Mouse (Mus musculus) kidney, adult 2 months (tissue): ENCODE results near the gene Hnf1a. TPM values are rescaled to one million over a fixed set of nuclear protein-coding genes. Genes with fewer than 3 reads are reported as not detected.
"Not testable (repeated sequence)": the region's sequence is repeated elsewhere in the genome, so short reads cannot be mapped to it uniquely, and the experiment has no call there.

Experiments
- DNase-seq: peaks from one replicate; pipeline ENCODE4 v3.0.0; 2021
- H3K27ac ChIP-seq: fragments of 200-500 bp; 2 replicates; pipeline ENCODE4 v1.5.1; 2012; ENCODE audit warnings: low read depth, low read length, control low read depth, inconsistent platforms; ENCODE audit not compliant: insufficient read depth
- H3K27me3 ChIP-seq: fragments of 200-500 bp; replicated peaks from 2 replicates; pipeline ENCODE4 v1.6.1; 2012; ENCODE audit warnings: mild to moderate bottlenecking, moderate library complexity, low read length, inconsistent platforms; ENCODE audit not compliant: control insufficient read depth, insufficient read depth
- H3K36me3 ChIP-seq: fragments of 200-500 bp; 2 replicates; pipeline ENCODE4 v1.6.1; 2012; ENCODE audit warnings: mild to moderate bottlenecking, moderate library complexity, low read length, inconsistent platforms; ENCODE audit not compliant: control insufficient read depth, insufficient read depth
- H3K4me1 ChIP-seq: fragments of 200-500 bp; 2 replicates; pipeline ENCODE4 v1.6.1; 2011; ENCODE audit warnings: low read length; ENCODE audit not compliant: control insufficient read depth, insufficient read depth
- H3K4me3 ChIP-seq: fragments of 200-500 bp; 2 replicates; pipeline ENCODE4 v1.5.1; 2011; ENCODE audit warnings: mild to moderate bottlenecking, low read depth, low read length, control low read depth; ENCODE audit not compliant: insufficient read depth
- CTCF ChIP-seq: fragments of 200-500 bp; conservative IDR thresholded peaks from 2 replicates; pipeline ENCODE4 v1.5.1; 2011; ENCODE audit warnings: low read depth, mild to moderate bottlenecking, control low read depth, low read length, moderate library complexity, mixed read lengths; ENCODE audit not compliant: insufficient read depth, insufficient read length
- POLR2A ChIP-seq: fragments of 200-500 bp; IDR thresholded peaks from one replicate; pipeline ENCODE4 v1.6.1; 2011; ENCODE audit warnings: low read depth, low read length, control low read depth
- WGBS: fragments of 180-500 bp; shearing (Covaris S2); methylation state at CpG from one replicate; pipeline ENCODE4 v1.1.7; 2018; 5-methylcytosine and 5-hydroxymethylcytosine counted together
- polyA plus RNA-seq: library from polyadenylated mRNA; depleted of rRNA; stranded (reverse); fragments of >200 nt; gene quantifications from 2 replicates; pipeline ENCODE4 v1.2.3, GENCODE M21; 2012

The Hnf1a gene
- polyA plus RNA-seq, 1 experiment, result 29.5 TPM

DNA sequence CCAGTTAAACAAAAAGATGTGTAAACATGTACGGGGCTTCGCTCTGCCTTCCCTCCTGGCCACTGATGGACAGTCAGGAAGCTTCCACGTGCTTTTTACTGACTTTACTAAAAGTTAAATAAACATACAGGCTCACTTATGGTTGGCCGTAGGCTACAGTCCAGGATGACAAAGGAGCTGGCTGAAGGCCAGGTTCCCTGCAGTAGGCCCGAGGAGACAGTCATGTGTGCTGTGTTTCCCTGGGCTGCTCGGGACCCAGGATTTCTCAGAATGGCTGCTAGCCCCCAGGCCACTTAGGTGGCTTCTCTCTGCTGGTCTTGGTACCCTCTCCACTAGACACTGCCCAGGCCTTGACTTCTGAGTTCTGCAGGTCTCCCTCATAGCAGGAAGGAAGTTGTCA lies 22.0 kb downstream of the Hnf1a start:
- 24% methylated on average over 6 of the region's 6 CpGs for WGBS
- Histone ChIP-seq H3K4me3 (no peak overlapping the region), H3K4me1 (0 out of 2 replicates have a peak, but pooled peaks cover 2% of the 10 kb centered on the region), H3K36me3 (peaks cover 5% of the 10 kb centered on the region; the same call in 1 of the 2 replicates), H3K27ac (no peak overlapping the region), H3K27me3 (no peaks in the 10 kb centered on the region)
- TF ChIP-seq CTCF, result no peak
- TF ChIP-seq POLR2A, result no peak
- peak; percentile 65 for DNase-seq

DNA sequence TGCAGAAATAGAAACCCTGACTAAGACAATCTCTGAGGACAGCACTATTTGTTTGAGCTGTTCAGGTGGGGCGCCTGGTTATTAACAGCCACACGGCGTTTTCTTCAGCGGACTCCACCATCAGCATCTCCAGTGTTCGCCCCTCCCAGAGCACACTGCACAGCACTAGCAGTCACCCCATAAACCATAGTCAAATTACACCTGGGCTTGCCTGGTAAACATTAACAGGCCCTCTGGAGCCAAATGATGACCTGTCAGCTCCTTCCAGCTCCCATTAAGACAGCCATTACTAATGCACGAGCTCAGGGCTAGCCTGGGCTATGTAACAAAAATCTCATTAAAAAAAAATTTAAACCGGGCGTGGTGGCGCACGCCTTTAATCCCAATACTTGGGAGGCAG lies 25.8 kb downstream of the Hnf1a start:
- no peaks in the 10 kb centered on the region for H3K27me3 ChIP-seq
- peaks cover 5% of the 10 kb centered on the region; the same call in 1 of the 2 replicates for H3K4me1 ChIP-seq
- DNase-seq, result peak; percentile 78
- H3K36me3 ChIP-seq, result peaks cover 5% of the 10 kb centered on the region; the same call in 1 of the 2 replicates
- WGBS, result 65% methylated on average over 10 of the region's 10 CpGs
- TF ChIP-seq CTCF, result no peak
- no peak for TF ChIP-seq POLR2A
- H3K4me3 ChIP-seq, result no peak overlapping the region
- no peak overlapping the region for H3K27ac ChIP-seq

DNA sequence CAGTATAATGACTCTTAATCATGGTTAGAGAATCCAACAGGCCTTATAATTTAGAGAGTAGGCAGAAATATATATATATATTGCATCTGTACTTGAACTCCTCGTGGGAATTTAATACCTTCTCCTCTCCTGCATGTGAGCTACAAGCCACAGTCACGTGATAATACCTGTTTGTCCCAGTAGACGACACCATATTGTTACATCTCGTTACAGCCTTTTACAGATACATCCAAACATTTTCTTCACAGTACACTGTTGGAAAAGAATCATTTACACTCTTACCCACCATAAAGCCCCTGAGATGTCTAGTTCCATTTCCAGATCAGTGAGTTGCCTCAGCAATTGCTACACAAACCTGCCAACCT lies 28.1 kb downstream of the Hnf1a start:
- no peaks in the 10 kb centered on the region for H3K27me3 ChIP-seq
- peak overlapping the region; percentile 73 for H3K4me3 ChIP-seq
- WGBS, result 29% methylated on average over 4 of the region's 4 CpGs
- no peak overlapping the region for H3K27ac ChIP-seq
- no peak for DNase-seq
- H3K4me1 ChIP-seq, result peaks cover 5% of the 10 kb centered on the region; the same call in 1 of the 2 replicates
- TF ChIP-seq CTCF (no peak), POLR2A (no peak)
- H3K36me3 ChIP-seq, result peaks cover 3% of the 10 kb centered on the region; the same call in 1 of the 2 replicates

DNA sequence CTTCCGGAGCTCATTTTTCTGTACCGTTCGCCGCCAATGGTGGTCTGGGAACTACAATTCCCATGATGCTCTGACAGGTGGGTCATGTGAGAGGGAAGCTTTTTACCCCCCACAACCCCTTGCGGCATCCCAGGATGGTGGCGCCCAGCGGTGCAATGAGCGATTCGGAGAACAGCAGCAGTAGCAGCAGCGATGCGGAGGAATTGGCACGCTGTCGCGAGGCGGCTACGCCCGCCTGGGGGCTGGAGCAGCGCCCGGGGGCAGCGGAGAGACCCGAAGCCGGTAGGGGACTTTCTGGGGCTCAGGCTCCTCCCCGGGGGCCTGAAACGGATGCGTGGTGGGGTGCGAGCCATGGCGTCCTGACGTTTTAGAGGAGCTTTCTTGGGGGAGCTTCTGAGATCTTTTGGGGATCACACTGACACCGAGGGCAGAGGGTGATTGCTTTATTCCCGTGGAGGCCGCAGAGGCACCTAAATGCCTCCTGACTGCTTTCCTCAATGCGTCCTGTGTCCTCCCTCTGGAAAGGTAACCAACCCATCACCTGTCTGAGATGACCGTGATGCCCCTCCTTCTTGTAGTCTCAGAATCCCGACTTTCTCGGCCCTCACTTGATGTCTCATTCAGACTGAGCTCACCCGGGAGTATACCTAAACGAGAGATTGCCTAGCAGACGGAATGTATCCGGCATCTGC lies 28.7 kb downstream of the Hnf1a start, which contains the start of gene 2210016L21Rik:
Gene 2210016L21Rik, plus strand, starts transcription at position 85 of the 692 bp plus-strand sequence.
- 0 out of 2 replicates have a peak, but pooled peaks have one; percentile 0 for TF ChIP-seq CTCF
- peak; percentile 68 for TF ChIP-seq POLR2A
- under 1% methylated on average over 39 of the region's 39 CpGs for WGBS
- Histone ChIP-seq H3K36me3 (no peaks in the 10 kb centered on the region; the same call in 1 of the 2 replicates), H3K27me3 (no peaks in the 10 kb centered on the region), H3K4me3 (peak within 1 kb of the TSS; percentile 73), H3K27ac (peak within 1 kb of the TSS; percentile 21; the same call in 1 of the 2 replicates), H3K4me1 (peaks cover 5% of the 10 kb centered on the region; the same call in 1 of the 2 replicates)
- DNase-seq, result peak; percentile 92

DNA sequence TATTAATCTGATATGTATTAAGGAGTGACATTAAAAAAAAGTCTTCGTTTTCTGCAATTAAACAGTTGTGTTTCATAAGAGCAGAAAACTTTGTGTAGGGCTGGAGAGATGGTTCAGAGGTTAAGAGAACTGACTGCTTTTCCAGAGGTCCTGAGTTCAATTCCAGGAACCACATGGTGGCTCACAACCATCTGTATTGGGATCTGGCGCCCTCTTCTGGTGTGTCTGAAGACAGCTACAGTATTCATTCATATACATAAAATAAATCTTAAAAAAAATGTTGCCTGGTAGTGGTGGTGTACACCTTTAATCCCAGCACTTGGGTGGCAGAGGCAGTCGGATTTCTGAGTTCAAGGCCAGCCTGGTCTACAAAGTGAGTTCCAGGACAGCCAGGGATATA lies 29.8 kb downstream of the Hnf1a start:
- H3K36me3 ChIP-seq, H3K27me3 ChIP-seq, H3K4me3 ChIP-seq, H3K4me1 ChIP-seq, H3K27ac ChIP-seq, DNase-seq: not testable (repeated sequence)
- 66% methylated on average over 3 of the region's 3 CpGs for WGBS
- peak; percentile 18; the same call in 1 of the 2 replicates for TF ChIP-seq CTCF

DNA sequence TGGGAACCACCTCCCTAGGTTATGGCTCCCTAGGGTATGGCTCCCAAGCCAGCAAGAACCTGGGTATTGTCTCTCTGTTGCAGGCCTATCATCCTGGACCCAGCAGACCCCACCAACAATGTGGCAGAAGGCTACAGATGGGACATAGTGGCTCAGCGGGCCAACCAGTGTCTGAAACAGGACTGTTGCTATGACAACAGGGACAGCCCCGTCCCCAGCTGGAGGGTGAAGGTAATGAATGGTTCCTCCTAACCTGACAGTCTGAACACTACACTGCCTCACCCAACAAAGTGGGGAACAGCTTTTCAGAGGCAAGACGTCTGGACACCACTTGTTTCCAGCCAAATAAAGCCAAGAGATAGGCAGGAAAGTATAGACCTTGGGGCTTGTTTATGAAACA lies 35.1 kb downstream of the Hnf1a start:
- DNase-seq, result no peak
- no peaks in the 10 kb centered on the region for H3K4me1 ChIP-seq
- no peaks in the 10 kb centered on the region for H3K27me3 ChIP-seq
- WGBS, result 51% methylated on average over 3 of the region's 3 CpGs
- no peak overlapping the region for H3K4me3 ChIP-seq
- TF ChIP-seq POLR2A (no peak), CTCF (no peak)
- no peak overlapping the region for H3K27ac ChIP-seq
- no peaks in the 10 kb centered on the region for H3K36me3 ChIP-seq

DNA sequence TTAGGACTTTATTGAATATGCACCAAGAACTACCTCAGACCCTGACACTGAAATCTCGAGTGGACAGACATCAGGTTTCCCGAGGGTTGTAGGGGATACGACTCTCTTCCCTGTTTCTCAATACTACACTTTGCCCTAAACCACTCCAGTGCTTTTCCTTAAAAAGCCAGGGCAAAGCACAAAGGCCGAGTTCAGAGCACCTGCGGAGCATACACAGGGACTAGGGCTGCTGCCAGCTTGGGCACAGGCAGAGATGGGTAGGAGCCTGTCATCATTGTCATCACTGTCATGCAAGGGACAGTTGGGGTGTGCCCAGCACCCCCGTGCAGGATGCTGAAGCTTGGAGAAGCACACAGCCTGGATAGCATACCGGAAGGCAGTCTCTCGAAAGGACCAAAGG lies 37.7 kb downstream of the Hnf1a start:
- TF ChIP-seq CTCF (no peak), POLR2A (no peak)
- Histone ChIP-seq H3K36me3 (no peaks in the 10 kb centered on the region), H3K27ac (no peak overlapping the region), H3K27me3 (no peaks in the 10 kb centered on the region), H3K4me3 (no peak overlapping the region), H3K4me1 (no peaks in the 10 kb centered on the region)
- peak; percentile 73 for DNase-seq
- 69% methylated on average over 8 of the region's 8 CpGs for WGBS
